Mouse (Mus musculus) WW6 (cell line): ENCODE results near the gene Lgr4.
A peak's percentile ranks its signal among the peaks of the same experiment; 100 is the strongest.
"Not testable (repeated sequence)": the region's sequence is repeated elsewhere in the genome, so short reads cannot be mapped to it uniquely, and the experiment has no call there.

Experiments used
- DNase-seq: peaks from one replicate; pipeline ENCODE4 v3.0.0-alpha.2; 2013; ENCODE audit warnings: low read depth, low spot score

Gene Lgr4

DNA sequence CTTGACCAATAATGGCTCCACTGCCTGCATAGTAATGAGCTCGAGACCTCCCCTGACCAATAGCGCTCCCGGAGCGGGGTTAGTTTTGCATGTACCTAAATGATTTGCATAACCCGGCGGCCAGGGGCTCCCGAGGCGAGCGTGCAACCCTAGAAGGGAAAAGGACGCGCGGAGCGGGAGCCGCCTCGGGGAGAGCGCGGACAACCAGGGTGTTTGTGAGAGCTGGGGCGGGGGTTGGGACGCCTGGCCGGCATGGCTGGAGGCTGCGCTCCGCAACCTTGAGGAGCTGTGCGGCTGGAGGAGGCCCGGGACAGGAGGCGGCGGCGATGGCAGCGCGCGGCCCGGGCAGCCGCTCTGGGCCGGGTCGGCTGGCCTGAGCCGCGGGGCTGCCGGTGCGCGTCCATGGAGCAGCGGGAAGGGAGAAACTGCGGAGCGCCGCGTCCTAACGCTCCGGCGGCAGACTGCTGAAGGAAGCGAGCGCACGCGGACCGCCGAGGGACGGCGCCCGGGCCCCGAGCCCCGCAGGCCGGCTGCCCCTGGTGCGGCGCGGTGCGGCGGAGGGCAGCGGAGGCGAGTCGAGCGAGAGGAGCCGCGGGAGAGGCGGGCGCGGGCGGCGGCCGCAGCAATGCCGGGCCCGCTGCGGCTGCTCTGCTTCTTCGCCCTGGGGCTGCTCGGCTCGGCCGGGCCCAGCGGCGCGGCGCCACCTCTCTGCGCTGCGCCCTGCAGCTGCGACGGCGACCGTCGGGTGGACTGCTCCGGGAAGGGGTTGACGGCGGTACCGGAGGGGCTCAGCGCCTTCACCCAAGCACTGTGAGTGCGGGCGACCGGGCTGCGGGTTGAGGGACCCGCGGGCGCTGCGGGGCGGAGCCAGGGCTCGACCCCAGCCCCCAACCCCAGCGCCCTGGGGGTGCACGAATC is at the start of gene Lgr4:
Gene Lgr4, plus strand, starts transcription at position 152 of the 918 bp plus-strand sequence.
- DNase-seq = peak; percentile 95

DNA sequence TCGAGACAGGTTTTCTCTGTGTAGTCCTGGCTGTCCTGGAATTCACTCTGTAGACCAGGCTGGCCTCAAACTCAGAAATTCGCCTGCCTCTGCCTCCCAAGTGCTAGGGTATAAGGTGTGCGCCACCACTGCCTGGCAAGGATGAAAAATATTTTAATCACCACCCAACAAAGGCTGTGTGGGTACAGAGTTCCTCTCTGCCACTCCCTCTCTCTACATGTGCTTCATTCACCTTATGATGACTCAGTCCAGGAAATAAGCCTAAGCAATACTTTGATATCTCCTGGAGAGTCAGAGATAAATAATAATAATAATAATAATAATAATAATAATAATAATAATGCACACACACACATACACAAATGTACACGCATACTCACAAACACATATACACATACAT is 38.0 kb upstream of the Lgr4 start:
- DNase-seq = not testable (repeated sequence)

DNA sequence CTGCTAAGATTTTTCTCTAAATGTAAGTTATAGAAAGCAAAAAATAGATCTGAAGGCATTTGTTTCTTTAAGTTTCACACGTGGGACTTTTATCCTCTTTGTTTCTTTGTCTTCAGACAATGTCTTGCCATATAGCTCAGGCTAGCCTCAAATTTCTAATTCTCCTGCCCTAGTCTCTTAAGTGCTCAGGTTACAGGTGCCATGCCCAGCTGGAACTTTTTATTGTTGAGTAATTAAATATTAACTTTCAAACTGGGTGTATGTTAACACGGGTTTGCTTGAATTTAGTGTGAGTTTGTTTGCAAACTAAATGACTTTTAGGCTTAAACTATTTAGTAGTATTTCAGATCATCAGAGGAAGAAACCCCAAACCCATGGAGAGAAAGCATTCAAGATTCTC is 36.3 kb upstream of the Lgr4 start:
- no peak for DNase-seq

DNA sequence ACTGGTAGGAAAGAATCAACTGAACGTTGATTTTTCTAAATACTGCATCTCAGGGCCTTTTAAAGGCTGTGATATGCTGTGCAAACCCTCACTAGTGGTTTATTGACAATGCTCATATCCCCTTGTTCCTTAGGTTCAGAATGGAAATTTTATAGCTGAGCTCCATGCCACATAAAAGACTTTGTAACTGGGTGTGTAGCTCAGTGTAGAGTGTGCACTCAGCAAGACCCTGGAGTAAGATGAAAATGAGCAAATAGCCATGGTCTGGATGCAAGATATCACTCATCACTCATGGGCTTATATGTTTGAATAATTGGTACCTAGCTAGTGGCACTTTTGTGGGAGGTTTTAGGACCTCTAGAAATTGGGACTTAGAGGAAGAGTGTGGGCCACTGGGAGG is 35.8 kb upstream of the Lgr4 start:
- DNase-seq = no peak

DNA sequence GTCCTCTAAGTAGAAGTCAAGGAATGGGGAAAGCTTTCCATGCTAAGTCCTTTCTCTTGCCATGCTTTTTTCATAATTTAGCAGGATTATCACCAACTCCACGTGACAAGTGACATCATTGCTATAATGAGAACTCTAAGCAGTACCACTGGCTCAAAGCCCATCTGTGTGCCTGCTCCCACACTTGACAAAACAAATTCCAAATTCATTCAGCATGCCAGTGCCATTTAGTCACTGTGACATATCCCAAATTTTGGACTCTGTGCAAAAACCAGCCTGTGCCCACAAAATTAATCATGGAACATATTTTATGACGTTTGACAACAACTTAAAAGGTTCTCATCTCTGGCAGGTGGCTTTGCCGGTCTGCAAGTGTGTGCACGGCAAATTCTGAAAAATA is 33.3 kb upstream of the Lgr4 start:
- no peak for DNase-seq

DNA sequence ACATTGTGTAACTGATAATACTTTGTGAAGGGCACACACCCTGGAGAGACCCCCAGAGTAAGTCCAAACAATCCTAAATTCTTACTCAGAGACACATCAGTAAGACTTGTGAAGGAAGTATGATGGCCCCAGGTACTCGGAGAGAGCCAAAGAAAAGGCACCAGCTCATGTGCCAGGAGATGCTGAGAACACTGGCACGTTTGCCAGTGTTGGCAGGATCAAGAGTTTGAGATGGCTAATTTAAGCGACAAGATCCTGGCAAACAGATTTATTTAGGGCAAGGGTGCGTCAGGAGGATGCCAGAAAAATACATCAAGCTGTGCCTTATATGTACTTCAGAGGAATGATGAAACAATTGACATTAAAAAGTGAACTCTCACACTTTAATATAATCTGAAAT is 32.9 kb upstream of the Lgr4 start:
- DNase-seq = no peak

DNA sequence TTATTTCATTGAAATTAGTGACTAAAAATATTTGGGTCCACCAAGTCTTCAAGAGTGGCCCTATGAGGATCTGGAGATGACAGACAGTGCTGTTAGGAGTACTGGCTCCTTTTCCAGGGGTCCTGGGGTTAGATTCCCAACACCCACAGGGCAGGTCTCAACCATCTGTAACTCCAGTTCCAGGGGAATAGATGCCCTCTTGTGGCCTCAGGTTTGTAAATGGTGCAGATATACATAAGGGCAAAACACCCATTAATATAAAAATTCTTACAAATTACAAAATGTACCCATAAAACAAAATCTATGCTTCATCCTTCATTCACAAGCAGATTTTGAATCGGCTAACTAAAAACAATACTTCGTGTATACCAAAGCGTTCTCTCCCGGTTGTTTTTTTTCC is 27.4 kb upstream of the Lgr4 start:
- no peak for DNase-seq

DNA sequence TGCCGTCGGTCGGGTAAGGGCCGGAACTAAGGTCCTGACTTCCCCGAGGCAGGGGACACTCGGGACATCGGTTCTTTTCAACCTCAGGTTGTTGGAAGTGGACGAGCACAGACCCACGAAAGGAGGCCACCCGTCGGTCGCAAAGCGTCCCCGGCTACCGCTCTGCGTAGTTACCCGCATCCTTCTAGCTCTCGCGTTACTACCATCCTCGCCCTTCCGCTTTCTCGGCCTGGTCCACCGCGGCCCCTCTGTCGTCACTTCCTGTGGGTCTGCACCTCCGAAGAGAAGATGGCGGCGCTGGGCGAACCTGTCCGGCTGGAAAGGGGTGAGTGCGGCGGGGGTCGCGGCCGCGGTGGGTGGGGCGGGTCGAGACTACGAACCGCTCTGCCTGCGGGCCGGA is 26.9 kb upstream of the Lgr4 start, which contains the start of gene Lin7c:
Gene Lin7c, plus strand, starts transcription at position 257 of the 400 bp plus-strand sequence.
- DNase-seq = peak; percentile 73

DNA sequence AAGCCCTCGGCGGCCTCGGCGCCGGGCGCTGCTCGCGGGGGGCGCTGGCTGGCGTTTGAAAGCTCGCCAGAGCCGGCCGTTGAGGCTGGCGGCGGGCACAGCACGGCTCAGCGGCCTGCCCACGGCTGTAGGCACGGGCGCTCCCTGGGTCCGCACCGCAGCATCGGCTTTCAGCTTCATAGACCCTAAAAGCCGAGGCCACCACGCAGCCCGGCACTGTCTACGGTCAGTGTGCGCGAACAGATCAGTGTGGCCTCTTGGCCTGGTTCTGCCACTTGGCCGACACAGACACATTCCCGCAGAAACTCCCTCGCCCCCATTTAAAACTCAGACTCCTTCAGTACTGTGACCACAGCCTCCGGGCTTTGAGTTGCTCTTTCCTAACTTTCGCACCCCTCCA is 26.4 kb upstream of the Lgr4 start:
- DNase-seq = no peak

DNA sequence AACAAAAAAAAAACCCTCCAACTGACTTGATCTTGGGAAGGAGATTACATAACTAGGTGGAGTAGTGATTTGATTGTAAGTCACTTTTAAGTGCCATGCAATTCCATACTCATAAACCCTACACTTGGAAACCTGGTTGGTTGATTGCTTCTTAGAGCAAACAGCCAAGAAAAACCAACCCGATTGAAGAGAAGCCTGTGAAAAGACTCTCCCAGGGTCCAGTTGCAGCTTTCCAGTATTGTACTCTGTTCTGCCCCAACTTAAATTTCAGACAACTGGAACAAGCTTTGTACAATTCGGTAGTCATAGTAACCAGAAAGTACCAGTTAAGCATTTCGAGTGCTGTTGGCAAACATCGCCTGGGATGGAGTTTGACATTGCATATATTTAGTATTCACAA is 26.0 kb upstream of the Lgr4 start:
- no peak for DNase-seq

DNA sequence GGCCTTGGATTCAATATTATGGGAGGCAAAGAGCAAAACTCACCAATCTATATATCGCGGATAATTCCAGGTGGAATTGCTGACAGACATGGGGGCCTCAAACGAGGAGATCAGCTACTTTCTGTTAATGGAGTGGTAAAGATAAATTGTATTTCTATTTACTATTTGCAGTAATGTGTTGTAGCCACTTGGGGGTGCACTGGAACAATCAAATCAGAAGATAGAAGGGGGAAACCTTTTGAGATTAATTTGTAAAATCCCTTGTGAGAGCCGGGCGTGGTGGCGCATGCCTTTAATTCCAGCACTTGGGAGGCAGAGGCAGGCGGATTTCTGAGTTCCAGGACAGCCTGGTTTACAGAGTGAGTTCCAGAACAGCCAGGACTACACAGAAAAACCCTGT is 21.1 kb upstream of the Lgr4 start:
- DNase-seq = no peak

DNA sequence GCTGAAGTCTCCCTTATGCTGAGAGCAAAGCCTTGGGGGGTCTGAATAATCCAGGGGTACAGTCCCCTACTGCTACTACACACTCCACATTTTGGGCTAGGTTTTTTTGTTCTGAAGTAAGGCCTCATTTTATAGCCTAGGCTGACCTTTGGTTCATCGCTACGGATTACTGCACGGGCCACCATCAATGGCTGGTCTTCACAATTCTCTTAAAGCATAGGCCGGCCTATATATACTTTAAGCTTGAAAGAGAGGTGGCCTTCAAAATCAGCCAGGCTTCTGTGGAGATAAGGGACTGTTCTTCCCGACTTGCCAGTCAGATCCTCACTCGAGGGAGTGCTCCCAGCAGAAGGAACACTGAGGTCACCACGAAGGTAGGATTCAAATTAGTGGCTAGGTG is 14.6 kb upstream of the Lgr4 start:
- no peak for DNase-seq

DNA sequence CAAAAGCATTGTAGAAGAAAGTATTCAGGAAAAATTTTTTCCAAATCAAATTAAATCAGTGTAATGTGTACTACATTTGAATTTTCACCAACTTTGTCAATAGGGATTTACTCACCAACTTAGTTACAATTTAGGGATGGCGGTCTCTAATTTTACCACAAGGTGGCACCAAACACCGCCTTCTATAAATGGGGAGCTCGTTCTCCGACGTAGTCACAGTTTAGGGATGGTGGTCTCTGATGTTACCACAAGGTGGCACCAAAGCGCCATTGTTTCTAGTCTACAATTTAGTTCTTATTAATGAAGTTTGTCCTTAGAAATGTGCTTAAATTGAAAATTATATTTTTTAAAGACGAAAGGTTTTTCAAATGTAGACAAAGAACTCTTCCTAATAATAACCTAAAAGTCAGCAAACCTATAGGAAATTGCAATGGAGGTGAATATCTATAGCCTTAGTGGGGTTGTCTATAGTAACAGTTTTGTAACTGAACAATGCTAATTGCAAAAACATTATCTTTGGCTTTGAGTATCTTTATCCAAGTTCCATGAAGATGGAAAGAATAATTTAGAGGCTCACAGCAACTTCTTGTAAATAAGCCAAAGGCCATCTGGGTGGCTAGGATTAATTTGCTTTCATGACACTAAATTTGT is 13.2 kb upstream of the Lgr4 start:
- DNase-seq = no peak

DNA sequence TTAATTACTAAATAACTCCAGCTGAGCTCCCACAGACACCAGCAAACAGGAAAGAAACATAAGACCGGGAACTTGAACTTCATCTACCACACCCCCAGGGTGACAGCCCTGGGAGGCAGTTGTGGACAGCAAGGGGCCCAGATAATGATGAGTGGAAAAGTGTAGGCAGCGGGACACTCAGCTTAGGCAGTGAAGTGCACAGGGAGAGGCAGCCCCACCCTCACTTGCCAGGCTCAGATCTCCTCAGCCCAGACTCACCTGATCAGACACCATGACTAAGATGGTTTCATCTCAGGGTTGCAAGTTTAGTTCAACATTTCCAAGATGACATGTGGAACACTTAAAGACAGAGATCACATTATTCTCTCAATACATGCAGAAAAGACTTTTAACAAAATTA is 8.3 kb upstream of the Lgr4 start:
- no peak for DNase-seq

DNA sequence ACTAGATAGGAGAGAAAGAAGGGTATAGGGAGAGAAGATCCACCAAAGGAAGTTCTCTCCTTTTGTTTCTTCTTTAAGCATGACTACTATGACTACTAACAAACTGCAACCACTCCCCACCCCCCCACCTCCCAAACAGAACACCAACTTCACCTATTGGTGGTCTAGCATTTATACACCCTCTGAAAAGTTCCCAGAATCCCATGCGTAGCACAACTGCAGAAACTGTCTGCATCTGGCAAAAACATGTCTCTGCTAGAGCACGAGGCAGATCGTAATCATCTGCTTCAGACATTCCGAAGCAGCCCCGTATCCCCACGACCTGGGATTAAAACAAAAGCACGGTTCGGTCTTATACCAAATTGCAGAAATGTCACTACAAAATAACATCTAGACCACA is 5.2 kb upstream of the Lgr4 start:
- no peak for DNase-seq

DNA sequence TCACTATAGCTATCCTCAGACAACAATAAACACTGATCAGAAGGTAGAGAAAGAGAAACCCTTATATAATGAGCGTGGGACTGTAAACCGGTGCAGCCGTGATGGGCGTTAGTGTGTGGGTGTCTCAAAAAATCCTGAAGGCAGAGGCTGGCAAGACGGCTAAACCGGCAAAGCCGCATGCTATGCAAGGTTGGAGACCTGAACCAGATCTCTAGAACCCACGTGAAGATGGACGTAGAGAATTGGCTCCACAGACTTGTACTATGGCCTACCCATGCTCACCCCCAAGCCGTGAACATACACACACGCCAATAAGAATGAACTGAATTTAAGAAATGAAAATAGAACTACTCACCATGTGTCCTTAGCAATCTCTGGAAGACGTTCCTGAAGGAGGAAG is 4.7 kb upstream of the Lgr4 start:
- no peak for DNase-seq

DNA sequence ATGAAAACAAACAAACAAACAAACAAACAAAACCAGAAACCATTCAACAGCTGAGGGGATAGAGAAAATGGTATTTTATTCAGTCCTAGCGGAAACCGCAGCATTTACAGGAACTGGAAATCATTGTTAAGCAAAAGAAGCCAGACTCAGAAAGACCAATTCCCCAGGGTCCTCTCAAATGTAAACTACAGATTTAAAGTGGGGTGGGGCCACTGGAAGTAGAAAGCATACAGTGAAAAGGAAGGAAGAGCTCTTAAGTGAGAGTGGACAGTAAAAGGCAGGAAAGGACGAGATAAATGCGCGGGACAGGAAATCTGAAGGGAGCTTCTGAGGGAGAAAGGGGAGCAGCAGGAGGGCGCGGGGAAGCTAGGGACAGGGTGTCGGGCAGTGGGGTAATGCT is 4.2 kb upstream of the Lgr4 start:
- DNase-seq = no peak

DNA sequence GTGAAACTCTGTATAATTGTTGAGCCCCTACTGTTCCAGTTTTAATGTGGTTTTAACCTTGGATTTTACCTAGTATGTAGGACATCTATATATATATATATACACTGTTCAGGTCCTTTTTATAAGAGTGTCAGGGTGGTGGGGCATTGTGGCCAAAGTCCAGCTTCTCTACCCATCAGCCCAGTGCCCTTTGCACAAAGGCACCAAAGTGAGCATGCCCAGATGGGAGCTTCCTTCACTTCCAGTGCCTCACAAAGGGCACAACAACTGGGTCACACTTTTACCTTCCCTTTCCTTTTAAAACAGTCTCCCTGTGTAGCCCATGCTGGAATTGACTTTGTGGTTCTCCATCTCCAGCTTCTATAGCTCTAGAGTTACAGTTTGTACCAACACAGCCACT is 2.8 kb upstream of the Lgr4 start:
- no peak for DNase-seq

DNA sequence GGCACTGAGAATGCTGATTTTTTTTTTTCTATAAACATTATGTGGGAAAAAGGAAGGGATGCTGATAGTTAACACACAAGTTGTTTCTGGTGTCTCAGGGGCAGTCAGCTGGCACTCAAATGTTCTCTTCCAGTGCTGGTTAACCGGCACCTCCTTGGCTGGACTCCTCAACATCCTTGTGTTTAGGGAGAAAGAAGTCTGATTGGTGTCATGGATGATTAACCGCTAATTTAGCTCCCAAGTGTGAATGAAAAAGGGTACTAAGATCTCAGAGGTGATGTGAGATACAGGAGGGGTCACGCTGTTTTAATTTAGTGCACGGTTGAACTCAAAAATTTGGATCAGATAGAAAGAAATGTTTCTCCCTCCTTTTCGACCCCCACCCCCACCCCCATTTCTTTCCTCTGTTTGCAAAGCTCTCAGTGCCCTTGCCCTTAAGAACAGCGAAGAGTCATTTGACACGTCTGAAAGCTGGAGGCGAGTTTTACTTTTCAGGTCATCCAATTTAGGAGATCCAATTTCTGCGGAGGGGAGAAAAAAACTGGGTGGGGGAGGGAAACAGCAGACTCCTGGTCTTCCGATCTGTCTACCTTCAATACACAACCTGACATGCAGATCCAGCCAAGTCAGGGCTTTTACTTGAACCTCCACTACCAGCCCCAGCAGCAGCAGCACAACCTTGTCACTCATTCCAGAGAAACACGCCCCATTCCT is 508 bp upstream of the Lgr4 start:
- DNase-seq = no peak

DNA sequence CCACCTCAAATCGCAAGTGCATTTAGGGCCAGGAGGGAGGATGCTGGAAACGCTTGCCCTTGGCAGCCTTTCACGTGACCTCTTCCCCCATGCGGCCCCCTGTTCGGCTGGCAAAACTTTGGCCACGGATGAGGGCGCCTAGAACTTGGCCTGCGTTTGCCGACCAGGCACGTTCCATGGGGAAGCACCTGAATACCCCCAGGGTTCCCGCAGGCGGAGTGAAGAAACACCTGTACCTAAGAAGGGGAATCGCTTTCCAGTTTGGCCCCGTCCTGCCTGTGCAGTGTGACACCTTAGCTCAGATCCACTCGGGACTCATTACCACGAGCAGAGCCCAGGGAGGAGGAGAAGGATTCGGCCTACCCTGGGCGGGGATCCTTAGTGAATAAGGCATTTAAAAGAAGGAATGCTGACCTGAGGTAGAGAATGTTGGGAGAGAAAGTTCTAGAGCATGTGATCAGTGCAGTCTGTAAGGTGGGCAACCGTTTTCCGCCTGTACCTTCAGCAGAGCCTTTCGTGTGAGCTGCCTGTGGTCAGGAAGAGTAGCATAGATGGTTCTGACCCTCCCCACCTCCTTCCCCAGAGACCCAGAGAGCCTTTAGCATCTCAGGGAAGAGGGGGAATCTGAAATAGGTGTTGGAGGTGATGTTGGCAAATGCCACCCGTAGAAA is 1.3 kb downstream of the Lgr4 start:
- DNase-seq = no peak

DNA sequence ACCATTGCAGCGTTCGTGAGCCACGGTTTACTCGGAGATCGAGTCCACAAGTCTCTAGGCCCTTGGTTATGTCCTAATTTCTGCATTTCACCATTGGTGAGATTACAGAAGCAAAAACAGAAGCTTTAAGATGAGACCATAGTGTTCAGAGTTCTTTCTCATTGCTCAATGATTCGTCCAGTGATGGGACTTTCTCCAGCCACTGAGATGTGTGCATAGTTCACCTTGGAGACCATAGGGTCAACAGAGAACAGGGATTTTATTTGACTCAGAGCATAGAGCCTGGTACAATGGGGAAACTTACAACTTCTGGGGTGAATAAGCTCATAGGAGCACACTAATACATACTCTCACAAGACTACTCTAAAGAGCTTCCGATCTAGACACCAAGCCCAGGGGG is 3.0 kb downstream of the Lgr4 start:
- DNase-seq = no peak
